ENCODE assay signal across 8 mouse cellular contexts in genomic region chr16:79058775-79059558, GRCm38 (mm10). TPM values are rescaled to one million over a fixed set of nuclear protein-coding genes. Genes with fewer than 3 reads are reported as not detected.
A peak's percentile ranks its signal among the peaks of the same experiment; 100 is the strongest.
DNase-seq lines count a peak whose midpoint lies in the region; TF ChIP-seq lines count a peak whose summit lies in the region.

No protein-coding gene starts in this region.

- no peaks in the 10 kb centered on the region for H3K4me1 ChIP-seq in testis, adult 2 months (ENCODE audit: control insufficient read depth, insufficient read depth, low read length)

- no peaks in the 10 kb centered on the region for H3K27me3 ChIP-seq in testis, adult 2 months (ENCODE audit: control insufficient read depth, insufficient read depth, low read length)

- H3K27ac ChIP-seq in testis, adult 2 months (ENCODE audit: control insufficient read depth, insufficient read depth, low read depth, low read length), result no peak overlapping the region

- H3K36me3 ChIP-seq in testis, adult 2 months (ENCODE audit: control insufficient read depth, insufficient read depth, low read length), result no peaks in the 10 kb centered on the region

- H3K4me3 ChIP-seq in testis, adult 2 months (ENCODE audit: control insufficient read depth, low read depth, low read length), result no peak overlapping the region

- TF ChIP-seq POLR2A in testis, adult 2 months (IDR thresholded peaks at IDR 0.05; ENCODE audit: control insufficient read depth, low read depth, low read length), result no peak

- TF ChIP-seq CTCF in testis, adult 2 months (IDR thresholded peaks at IDR 0.05; ENCODE audit: control insufficient read depth, insufficient read depth, insufficient replicate concordance, low read depth, low read length), result peak; percentile 15; the same call in 1 of the 2 replicates

- DNase-seq in cerebellum, postnatal 36 days, result peak; percentile 3 to 11
- DNase-seq in cerebellum, adult 11 months, result no peak
- DNase-seq in testis, postnatal 14 days (ENCODE audit: low spot score), result no peak
- DNase-seq in frontal cortex, postnatal 25 days (ENCODE audit: low spot score in 2 of 2), result peak; percentile 6 to 15
- peak; percentile 5 for DNase-seq in left cerebral cortex, adult 8-10 months (ENCODE audit: low spot score in 2 of 2)
- DNase-seq in retina, postnatal 1 day, result peak; percentile 48
- no peak for DNase-seq in yolk sac, embryonic 10.5 days (ENCODE audit: low spot score)

RNA-seq across cellular contexts. Expression of gene Tmprss15, which starts 31.9 kb away (rescaled TPM):
- polyA plus RNA-seq in testis, adult 2 months (2012; rRNA removed), result 0.02 TPM in 1 of 2 replicates, not detected in the other
- not detected for total RNA-seq in left cerebral cortex, adult 8-10 months (2022)

Comparison
In these comparisons a context has a peak if more than half of its experiments do, and no peak if none do; other contexts are left out.
1. DNase-seq: peak in cerebellum, postnatal 36 days (2 of 2), frontal cortex, postnatal 25 days (2 of 2), left cerebral cortex, adult 8-10 months (2 of 2) and retina, postnatal 1 day (single experiment); none in cerebellum, adult 11 months (single experiment), testis, postnatal 14 days (single experiment) and yolk sac, embryonic 10.5 days (single experiment).